Mouse (Mus musculus): ENCODE measurements around the gene Alx3. TPM values are rescaled to one million over a fixed set of nuclear protein-coding genes. Genes with fewer than 3 reads are reported as not detected.
A peak's percentile ranks its signal among the peaks of the same experiment; 100 is the strongest.
"Not testable (repeated sequence)": the region's sequence is repeated elsewhere in the genome, so short reads cannot be mapped to it uniquely, and the experiment has no call there.

The Alx3 gene
- total RNA-seq, 1 experiment from 2014 or later, result not detected

DNA sequence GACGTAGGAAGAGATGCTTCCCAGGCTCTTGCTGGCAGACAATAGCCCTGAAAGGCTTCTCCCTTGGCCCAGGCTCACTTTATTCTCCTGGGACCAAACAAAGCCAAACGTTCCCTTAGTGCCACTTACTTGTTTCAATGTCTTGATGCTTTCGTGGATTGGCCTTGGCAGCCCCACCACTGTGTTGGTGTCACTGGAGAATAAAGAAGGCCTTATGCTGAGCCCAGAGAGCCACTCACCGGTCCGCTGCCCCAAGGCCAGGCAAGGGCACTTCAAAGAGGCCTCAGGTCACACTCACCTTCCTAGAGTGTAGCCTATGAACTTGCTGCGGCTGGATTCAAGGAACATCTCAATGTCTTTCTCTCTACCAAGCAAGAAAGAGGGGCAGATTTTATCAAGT, 25.1 kb downstream of the Alx3 start:
- no peak for ATAC-seq (replicated peaks; ENCODE audit: low read depth, poor library complexity, severe bottlenecking)

DNA sequence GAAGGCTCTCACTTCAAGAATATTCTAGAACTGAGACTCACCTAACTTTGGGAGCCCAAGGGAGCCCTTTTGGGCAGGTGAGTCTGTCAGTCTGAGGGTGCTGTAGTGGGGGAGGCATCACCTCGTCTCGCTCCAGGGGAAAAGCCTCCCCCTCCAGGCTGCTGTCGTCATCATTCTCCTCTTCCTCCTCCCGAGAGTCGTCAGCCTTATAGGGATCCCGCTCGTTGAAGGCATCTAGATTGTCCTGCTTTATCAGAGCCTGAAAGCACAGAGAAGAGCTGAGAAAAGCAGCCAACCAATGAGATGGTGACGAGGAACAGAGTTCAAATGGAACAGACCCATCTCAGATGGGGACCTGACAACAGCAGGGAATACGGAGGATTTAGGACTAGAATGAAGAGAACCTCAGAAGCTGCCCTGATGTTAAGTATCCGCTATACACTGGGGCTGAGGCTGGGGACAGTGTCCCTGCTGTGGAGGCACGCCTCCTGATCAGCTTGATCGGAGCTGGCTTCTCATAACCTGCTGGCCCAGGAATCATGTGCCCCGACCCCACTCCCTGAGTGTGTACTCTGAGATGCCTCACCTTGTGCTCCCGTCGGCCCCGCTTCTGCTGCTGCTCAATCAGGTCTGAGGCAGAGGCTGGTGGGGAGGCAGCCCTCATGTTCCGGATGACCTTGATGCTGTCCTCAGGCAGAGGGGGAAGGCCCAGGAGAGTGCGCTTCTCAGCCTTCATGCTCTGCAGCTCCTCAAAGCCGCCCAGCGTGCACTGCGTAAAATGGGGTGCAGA, 26.6 kb downstream of the Alx3 start:
- ATAC-seq (replicated peaks; ENCODE audit: low read depth, poor library complexity, severe bottlenecking), result no peak

DNA sequence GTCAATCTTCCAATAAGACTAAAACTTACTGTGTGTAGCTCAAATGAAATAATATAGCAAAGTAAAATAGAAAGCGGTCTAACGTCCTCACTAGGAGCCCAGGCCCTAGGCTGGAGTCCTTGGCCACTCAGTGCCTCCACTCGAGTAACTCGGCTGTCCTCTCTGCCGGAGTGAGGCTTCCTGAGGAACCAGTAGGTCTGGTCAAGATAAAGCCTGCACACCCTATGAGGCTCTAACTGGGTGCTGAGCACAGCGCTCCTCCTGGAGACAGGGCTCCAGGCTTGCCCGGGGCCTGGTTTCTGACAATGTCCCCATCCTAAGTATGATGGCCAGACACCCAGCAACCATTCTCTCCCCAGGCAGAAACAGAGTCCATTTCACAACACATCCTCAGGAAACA, 27.7 kb downstream of the Alx3 start:
- no peak for ATAC-seq (replicated peaks; ENCODE audit: low read depth, poor library complexity, severe bottlenecking)

DNA sequence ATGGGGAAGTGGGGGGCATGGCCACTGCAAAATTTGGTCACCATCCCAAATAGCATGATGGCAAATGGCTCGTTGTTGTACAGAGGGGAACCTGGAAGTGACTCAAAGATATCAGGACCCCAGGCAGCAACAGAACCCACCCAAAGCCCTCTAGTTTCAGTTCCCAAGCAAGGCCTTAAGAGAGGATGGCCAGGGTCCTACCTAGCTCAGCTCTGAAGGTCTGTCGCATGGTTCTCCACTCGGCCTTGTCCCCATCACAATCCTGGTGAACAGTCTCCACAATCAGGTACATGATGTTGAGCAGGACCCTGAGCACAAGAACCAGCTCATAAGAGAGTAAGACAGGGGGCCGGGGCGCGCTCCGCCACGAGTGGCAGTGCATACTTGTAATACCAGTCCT, 29.6 kb downstream of the Alx3 start:
- ATAC-seq (replicated peaks; ENCODE audit: low read depth, poor library complexity, severe bottlenecking), result no peak

DNA sequence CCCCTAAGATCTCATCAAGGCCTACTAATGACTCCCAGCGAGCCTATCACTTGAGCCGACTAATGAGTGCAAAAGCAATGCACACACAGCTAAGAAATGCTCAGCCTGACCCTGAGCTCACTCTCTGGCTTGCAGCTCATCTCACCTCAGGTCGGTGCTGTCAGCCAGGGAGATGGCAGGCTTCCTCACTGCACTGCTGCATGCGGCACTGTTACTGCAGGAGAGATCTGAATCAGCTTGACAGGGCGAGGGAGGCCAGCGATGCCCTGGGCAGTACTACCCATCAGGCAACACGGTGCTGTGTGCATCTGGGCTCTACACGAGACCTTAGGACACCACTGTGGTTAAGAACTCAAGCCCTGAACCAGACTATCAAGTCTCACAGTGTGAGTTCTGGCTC, 30.7 kb downstream of the Alx3 start:
- no peak for ATAC-seq (replicated peaks; ENCODE audit: low read depth, poor library complexity, severe bottlenecking)

DNA sequence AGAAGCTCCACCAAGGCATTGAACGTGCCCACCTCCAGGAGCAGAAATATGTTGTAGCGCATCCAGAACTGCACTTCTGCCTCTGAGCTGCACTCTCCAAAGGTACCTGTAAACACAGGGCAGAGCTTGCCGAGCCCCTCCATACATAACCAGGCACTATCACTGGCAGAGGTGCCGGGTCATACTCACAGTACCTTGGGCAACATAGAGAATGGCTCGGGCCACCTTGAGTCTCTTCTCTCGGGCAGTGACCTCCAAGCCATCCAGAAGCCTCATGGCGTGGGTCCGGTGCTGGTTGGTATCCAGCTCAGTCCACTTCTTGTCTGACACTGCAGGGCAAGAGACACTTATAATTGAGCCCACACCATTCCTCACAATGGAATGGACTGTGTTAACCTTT, 31.9 kb downstream of the Alx3 start:
- no peak for ATAC-seq (replicated peaks; ENCODE audit: low read depth, poor library complexity, severe bottlenecking)

DNA sequence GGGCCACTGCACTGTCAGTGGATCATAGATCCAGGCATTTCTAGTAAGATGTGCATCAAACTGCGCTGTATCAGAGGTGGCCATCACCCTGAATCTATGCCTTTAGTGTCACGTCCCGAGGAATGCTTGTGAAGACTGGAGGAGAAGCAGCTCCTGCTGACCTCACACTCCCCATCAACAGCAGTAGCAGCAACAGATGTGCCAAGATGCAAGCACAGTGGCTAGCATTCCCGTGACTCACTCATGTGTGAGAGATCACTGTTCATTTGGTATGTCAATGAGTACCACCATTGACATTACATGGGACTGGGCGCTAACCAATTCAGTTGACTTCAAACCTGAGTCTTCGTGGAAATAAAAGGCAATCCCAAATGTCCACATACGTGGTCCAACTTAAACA, 32.8 kb downstream of the Alx3 start:
- no peak for ATAC-seq (replicated peaks; ENCODE audit: low read depth, poor library complexity, severe bottlenecking)

DNA sequence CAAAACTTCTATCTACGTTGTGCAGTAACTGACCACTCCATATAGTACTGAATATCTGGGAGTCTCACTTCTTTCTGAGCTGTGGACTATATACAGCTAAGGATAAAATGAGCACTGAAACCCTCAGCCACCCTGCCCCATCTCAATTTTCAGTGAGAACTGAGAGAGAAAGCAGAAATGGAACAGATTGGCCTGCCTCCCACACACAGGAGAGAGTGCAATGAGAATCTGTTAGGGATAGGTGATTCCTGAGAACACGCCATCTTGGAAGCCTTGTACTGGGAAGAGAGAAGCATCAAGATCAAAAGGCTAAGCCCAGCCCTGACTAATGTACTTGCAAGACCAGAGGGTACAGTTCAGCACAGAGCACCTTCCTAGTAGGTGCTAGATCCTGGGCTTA, 33.7 kb downstream of the Alx3 start:
- no peak for ATAC-seq (replicated peaks; ENCODE audit: low read depth, poor library complexity, severe bottlenecking)

DNA sequence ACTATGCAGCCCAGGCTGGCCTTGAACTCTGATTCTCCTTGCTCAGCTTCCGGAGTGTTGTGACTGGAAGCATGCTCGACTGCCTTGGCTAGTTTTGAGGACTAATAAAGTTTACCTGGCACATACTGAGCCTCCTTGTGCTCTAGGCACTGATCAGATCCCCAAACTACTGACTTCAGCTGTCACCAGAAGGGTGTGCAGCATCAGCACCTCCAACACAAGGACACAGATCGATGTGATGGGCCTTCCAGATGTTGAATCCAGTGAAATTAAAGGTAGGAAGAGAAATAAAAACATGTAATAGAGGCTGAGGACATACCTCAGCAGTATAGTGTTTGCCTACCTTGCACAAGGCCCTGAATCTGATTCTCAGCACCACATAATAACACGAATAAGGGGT, 34.6 kb downstream of the Alx3 start:
- no peak for ATAC-seq (replicated peaks; ENCODE audit: low read depth, poor library complexity, severe bottlenecking)

DNA sequence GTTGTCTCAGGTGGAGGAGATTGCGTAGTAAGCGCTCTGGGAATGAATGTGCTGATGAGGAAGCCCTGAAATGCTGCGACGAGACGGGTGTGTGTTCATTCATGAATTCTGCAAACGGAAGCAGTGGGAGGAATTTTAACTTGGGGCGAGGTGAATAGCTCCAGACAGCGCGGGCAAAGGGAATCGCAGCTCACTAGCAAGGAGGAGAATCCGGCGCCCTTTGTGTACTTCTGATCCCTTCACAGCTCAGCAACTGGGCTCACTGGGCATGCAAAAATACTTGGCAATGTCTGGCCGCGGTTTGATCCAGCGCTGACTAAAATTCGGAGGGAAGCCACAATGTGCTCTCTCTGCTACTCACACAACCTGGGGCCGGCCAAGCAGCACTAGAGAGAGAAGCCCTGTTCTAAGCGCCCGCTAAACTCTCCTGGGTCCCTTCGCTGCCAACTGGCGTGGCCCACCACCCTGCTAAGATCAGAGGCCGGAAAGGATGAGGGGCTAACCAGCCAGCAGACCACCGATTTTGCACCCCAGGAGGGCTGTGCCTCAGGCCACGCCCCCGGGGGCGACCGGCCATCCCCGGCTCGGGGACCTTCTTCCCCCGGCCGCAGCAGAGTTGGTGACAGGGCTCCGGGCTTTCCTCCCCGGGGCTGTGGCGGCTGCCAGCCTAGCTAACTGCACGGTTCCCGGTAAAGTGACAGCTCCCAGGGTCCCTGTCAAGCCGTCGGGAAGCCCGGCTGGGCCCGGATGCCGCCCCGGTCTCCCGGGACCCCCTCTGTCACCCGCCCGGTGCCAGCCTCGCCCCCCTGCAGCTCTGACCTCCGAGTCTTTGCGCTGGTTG, 36.1 kb downstream of the Alx3 start, which contains the start of gene Gm10961:
Gm10961 (plus strand) TSS at position 641 of the 841 bp plus-strand sequence.
- ATAC-seq (replicated peaks; ENCODE audit: low read depth, poor library complexity, severe bottlenecking), result peak; percentile 33

DNA sequence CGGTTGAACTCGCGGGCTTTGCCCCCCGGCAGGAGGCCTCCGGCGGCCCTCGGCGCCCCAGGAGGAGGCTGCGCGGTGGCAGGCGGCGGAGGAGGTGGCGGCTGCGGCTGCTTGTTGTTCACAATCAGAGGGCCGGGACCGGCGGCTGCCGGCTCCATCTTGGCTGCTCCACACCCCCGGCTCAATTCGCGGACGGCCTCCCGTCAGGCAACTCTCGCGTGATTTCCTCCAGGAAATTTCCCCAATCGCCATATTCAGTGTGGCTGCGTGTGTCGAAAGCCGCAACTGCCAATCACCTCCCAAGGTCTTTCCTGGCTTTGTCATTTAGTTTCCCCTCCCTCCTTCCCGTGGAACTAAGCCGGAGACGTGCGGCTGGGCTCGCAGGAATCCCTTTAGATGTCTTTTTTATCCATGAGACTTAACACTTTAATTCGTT, 36.7 kb downstream of the Alx3 start, which contains the start of gene Strip1:
Strip1 (minus strand) TSS at position 172 of the 436 bp plus-strand sequence.
- peak; percentile 95 for ATAC-seq (replicated peaks; ENCODE audit: low read depth, poor library complexity, severe bottlenecking)

DNA sequence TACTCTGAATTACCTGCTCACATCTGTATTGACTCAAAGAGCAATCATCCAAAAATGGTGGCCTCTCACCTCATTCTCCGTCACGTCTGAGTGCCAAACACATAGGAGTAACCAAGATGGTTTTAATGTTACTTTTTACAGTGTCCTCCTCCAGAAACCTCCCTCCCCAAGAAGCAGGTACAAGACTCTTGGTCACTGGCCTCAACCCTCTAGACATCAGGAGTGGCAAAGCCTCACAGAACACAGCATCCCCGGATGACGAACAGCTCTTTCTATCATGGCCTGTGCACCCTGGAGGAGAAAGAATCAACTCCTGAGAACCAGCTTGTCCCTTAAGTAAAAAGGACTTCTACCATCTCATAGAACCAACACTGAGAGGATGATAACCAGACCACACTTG, 38.0 kb downstream of the Alx3 start:
- ATAC-seq (replicated peaks; ENCODE audit: low read depth, poor library complexity, severe bottlenecking), result no peak

DNA sequence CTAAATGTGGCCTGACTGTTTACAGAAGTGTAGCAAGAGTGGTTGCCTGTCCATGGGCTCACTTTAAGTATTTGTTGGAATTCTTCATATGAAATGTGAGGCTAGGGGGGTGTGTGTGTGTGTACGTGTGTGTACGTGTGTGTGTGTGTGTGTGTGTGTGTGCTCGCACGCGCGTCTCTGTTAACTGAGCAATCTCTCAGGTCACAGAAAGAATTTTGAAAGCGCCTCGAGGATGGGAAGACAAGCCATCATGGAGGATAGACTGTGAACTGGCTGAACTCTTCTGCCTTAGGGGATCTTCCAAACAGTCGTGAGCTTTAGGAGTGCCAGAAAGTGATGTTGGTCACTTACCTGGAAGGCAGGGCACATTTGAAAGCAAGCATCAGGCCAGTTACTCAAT, 39.1 kb downstream of the Alx3 start:
- ATAC-seq (replicated peaks; ENCODE audit: low read depth, poor library complexity, severe bottlenecking), result no peak

DNA sequence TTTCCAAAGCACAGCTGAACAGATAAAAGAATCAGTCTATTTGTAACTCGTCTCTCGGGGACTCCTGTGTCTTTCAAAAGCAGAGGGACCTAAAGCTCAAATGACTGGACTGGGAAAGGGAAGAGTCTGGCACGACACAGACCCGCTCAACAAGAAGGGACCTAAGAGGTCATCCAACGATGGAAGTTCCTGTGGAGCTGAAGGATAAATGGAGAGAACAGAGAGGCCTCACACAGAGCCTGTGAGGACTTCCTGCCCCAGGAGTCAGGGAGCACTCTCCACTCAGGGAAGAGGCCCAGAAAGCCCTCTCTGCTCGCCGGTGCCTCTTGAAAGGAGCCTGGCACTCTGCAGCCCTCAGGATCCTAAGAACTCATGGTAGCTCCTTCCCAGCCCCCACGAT, 41.0 kb downstream of the Alx3 start:
- ATAC-seq (replicated peaks; ENCODE audit: low read depth, poor library complexity, severe bottlenecking), result no peak

DNA sequence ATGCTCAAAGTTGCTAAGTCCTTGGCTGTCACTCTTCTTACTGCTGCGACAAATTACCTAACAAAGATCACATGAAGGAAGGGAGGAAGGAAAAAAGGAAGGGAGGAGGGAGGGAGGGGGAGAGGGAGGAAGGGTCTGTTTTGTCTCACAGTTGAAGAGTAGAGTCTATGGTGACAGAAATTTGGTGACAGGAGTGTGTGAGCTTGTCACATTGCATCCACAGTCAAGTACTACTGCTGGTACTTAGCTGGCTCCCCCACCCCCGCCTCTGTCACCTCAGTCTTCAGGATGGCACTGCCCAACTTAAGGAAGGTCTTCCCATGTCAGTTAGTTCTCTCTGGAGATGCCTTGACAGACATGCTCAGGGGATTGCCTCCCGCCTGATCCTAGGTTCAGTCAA, 41.4 kb downstream of the Alx3 start:
- ATAC-seq (replicated peaks; ENCODE audit: low read depth, poor library complexity, severe bottlenecking), result no peak

DNA sequence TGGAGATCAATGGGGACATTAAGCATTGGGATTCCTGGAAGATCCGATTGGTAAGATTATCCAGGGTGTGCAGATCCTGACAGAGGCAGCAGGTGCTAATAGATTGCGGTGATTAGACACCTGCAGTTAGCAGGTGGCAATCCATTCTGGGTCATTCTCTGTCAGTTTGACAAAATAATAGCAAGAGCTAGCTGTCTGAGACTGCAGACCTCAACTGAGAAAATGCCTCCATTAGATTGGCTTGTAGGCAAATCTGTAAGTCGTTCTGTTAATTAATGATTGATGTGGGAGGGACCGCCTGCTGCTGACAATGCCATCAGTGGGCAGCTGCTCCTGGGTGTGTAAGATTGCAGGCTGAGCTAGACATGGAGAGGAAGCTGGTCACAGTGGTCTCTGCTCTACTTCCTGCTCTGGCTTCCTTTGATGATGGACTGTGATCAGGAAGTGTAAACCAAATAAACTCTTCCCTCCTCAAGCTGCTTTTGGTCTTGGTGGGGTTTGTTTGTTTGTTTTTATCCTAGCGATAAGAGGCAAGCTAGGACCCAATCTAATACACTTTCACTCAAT, 42.9 kb downstream of the Alx3 start:
- ATAC-seq (replicated peaks; ENCODE audit: low read depth, poor library complexity, severe bottlenecking), result peak; percentile 93

DNA sequence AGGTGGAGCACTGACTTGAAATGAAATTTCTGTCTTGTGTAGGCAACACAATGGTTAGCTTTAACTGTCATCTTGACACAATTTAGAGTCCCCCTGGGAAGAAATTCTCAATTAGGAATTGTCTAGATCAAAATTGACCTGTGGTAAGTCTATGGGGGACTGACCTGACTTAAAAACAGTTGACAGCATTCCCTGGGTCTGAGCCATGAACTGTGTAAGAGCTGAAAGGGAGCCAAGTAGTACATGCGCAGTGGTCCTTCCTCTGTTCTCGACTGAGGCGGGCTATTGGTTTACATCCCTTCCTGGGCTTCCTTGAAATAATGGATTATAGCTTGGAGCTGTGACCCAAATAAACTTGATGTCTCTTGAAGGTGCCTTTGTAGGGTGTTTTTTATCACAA, 52.1 kb downstream of the Alx3 start:
- ATAC-seq (replicated peaks; ENCODE audit: low read depth, poor library complexity, severe bottlenecking), result no peak

DNA sequence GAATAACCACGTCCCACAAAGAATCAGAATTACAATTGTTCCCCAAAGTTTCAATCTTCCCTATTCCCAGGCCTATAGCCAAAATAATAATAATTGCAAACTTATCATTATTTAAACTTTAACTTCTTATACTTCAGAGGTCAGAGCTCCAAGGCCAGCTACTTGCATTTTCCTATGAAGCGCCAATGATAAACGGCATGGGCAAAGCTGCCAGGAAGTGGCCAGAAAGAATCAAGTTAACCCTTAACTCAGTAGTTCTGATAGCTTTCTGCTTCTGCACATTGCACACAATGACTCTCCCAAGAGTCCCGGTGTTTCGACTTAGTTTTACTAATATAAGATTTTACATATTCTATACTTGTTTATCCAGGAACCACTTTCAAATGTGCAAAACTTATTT, 55.4 kb downstream of the Alx3 start:
- not testable (repeated sequence) for ATAC-seq (replicated peaks; ENCODE audit: low read depth, poor library complexity, severe bottlenecking)

DNA sequence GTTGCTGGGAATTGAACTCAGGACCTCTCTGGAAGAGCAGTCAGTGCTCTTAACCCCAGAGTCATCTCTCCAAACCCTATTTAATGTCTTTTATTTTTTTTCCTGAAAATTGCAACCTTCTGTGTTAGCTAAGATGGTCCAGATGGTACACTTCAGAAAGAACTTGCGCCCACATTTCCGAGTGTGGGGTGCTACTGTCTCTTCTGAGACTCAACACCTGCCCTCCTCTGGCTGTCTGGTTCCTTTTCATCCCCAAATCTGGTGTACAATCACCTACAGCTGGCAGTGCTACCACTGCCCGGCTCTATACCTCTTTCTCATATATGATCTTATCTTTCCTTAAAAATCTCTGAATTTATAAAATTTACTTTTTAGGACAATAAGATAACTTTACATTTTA, 58.1 kb downstream of the Alx3 start:
- no peak for ATAC-seq (replicated peaks; ENCODE audit: low read depth, poor library complexity, severe bottlenecking)

DNA sequence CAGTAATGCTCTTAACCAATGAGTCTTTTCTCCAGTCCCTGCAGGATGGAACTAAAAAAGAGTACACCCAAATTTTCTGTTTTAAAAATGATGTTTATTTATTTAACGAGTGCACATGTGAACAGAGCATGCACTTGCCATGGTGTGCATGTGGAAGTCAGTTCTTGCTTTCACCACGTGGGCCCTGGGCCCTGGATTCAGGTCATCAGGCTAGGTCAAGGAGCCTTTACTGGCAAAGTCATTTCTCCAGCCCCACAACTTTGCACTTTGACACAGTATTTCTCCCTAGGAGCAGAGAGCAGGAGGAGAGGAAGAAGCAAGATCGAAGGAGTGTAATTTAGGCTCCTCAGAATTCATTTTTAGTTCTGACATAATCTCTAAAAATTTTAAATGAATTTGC, 60.0 kb downstream of the Alx3 start:
- no peak for ATAC-seq (replicated peaks; ENCODE audit: low read depth, poor library complexity, severe bottlenecking)
